Mouse (Mus musculus): ENCODE measurements around the gene Vmn1r34.
"Not testable (repeated sequence)": the region's sequence is repeated elsewhere in the genome, so short reads cannot be mapped to it uniquely, and the experiment has no call there.

Gene Vmn1r34

GRCm38 (mm10) chr6:66643779-66644178, at the start of gene Vmn1r34:
Gene Vmn1r34, minus strand, starts transcription at chr6:66643879.
- no peak for DNase-seq

- DNase-seq, result no peak
Observed at GRCm38 (mm10) chr6:66685806-66686205, 42.1 kb upstream of the Vmn1r34 start, which contains the start of gene Vmn1r35. Gene Vmn1r35, minus strand, starts transcription at chr6:66685906.

GRCm38 (mm10) chr6:66618182-66618581, 25.5 kb downstream of the Vmn1r34 start, which contains the start of gene Vmn1r33:
Gene Vmn1r33, minus strand, starts transcription at chr6:66618282.
- not testable (repeated sequence) for DNase-seq

- DNase-seq, result no peak
Observed at GRCm38 (mm10) chr6:66595804-66596203, 47.9 kb downstream of the Vmn1r34 start.
